Mouse (Mus musculus) T-helper 2 cell (primary cell): ENCODE data around the gene Sgca.
"Not testable (repeated sequence)": the region's sequence is repeated elsewhere in the genome, so short reads cannot be mapped to it uniquely, and the experiment has no call there.

Experiments
- in situ Hi-C: fragments of 300-600 bp; cut with MboI, MseI; formaldehyde crosslinking; loops from one replicate; pipeline ENCODE4 v1.15.1; 2025; ENCODE audit warnings: high pct_unique_total_duplicates

Gene Sgca

DNA sequence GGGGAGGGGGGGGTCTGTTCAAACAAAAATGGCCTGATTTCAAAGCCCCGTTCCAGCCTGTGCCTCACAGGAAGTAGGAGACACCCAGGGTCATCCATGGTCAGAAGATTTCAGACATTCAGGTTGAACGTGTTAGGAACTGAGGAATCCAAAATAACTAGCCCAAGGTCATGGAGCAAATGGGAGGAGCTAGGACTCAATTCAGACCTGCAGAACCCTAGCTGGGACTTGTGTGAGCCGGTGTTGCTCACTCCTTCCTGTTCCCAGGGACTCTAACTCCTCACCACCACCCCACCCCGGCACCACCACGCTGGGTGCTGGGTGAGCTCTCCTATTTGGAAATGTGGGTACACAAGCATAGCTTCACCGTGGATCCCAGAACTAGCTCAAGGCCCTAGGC is 11.2 kb upstream of the Sgca start:
- in situ Hi-C loops, result no loop called here

DNA sequence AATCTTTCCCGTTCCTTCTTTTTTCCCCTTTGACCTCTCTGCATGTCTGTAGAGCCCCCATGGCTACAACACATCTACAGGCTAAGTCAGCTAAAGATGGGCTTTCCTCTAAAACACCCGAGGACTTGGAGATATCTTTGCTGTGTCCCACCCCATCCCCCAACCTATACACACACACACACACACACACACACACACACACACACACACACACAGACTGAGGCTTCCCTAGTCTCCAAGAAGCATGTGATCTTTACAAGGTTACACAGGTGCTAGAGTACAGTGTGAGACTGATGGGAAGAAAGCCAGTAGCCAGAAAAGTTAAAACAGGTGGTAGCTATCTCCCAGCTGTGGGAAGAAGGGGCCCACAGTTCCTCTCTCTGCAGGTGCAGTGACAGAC is 10.3 kb upstream of the Sgca start:
- in situ Hi-C loops, result no loop called here

DNA sequence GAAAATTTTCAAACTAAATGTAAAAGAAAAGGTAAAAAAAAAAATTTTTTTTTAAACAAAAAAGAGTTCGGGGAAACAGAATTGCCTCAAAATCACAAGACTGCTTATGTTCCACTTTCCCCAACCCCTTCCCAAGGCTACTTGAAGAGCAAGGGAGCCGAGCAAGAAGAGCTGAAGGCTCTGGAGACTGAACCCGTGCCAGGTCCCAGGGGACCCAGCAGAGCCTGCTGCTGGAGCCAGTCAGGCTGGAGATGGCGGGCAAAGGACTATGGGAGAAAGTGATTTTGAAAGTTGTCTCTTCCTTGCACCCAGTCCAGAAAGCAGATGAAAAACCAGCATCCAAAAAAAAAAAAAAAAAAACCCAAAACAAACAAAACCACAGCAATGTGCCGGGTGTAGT is 9.7 kb upstream of the Sgca start:
- in situ Hi-C loops, result no loop called here

DNA sequence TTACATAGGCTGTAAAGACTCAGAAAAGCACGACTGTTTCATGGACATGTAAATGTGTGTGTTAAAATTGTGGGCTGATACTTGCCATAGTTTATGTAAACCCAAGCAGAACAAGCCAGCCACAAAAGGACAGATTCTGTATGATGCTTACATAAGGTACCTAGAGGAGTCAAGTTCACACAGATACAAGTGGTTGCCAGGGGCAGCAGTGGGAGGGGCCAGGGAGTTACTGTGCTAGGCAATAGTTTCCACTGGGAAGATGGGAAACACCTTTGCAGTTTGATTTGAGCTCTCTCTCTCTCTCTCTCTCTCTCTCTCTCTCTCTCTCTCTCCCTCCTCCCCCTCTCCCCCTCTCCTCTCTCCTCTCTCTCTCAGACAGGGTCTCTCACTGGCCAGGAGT is 9.0 kb upstream of the Sgca start:
- in situ Hi-C loops, result no loop called here

DNA sequence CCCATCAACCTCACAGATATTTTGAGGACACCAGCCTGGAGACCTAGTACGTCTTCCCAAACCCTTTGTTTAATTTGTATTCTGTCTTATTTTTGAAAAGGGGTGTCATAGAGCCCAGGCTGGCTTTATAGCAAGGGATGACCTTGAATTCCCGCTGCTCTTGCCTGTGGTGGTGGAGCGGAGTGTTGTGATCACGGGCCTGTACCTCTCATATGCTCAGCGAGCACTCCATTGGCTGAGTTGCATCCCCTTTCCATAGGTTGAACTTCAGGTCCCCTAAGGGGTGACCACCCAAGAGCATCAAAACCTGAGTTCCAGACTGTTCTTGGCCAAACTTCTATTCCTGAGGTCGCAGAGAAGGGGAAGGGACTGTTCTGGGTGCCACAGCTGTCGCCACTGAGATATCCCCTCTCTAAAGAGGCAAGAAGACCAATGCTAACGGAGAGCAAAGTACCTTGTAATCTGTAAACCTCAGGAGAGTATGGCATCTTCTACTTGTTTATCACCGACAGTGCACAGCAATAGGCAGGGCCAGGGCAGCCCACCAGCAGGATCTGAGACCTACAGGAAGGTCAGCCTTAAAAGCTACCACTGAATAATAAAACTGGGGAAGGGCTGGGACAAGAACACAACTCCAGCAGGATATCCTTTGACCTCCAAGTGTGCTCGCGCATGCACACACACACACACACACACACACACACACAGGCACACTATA is 3.5 kb upstream of the Sgca start:
- in situ Hi-C loops, result no loop called here

DNA sequence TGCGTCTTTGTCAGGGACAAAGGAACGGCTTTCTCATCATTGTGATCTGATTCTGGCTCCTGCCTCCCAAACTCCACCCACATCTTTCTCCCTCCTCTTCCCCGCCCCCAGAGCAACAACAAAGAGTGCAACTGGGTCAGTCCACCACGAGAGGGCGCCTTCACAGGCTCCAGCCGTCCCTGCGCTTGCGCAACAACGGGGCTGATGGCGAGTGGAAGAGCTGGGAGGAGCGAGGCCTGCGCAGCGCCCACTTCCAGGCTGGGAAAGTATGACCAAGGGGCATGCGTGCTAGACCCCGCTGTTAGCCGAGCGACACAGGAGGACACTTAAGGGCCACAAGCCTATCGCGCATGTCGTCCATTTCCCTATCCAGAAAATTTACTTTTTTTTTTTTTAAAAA is 2.8 kb upstream of the Sgca start:
- in situ Hi-C loops, result no loop called here

DNA sequence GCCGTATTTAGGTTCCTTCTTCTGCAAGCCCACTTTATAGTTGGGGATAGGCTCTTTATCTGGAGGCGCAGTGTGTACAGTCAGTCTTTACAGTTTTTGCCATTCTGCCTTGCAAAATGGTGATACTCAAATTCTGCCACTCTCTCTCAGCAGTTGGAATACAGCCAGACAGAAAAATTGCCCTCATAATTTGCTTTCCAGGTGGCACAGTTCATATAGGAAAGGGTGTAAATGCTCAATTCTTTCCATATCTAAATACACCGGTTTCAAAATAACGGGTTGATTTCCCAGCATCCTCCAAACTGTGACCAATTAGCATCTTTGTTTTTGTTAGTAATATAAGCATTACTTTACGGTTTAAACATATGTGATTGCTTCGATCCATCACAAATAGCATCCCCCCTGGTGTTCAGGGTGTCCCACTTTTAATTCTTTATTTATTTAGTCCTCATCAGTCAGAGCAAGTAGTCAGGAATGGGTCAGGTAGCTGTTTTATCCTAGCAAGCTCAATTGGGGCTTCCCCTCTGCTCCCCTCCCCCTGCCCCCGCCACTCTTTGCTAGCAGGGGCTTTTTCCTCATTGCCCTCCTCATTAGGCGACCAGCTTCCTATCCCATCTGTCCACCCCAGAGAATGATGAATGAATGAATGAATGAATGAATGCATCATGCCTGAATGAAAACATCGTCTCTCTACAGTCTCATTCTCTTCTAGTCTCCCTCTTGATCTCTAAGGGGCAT is 2.2 kb upstream of the Sgca start:
- in situ Hi-C loops, result no loop called here

DNA sequence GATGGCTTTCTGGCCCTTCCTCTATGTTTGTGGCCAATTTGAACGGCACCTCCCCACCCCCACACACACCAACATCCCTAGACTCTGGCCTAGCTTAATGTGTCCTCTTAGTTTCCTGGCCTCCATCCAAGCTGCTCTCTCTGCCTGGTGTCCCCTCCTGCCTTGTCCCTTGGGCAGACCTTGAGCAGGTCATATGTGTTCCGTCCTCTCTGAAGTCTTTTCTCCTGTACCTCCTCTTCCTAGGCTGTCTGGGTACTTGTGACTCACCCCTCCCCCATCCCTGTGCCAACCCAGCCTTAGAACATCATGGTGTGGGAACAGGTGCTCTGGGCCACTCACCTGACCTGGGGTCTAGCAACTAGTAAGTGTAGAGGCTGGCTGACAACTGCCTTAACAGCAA is 1.2 kb downstream of the Sgca start:
- in situ Hi-C loops, result no loop called here

DNA sequence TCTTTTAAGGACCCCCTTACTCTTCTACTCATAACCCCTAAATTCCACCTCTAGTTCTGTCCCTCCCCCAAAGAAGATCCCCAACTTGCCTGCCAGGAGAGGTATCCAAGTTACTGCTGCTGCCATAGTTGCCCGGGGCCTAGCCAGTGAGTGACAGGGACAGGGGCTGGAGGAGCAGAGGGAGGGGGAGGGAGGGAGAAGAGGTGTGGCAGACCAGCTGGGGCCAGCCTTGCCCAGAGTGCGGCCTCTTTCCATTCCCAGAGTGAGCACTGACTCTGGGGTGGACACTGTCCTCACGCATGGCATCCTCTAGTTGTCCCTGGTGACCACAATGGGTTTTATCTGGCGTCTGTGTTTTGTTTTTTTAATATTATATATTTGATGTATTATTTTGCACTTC is 2.8 kb downstream of the Sgca start:
- in situ Hi-C loops, result no loop called here

DNA sequence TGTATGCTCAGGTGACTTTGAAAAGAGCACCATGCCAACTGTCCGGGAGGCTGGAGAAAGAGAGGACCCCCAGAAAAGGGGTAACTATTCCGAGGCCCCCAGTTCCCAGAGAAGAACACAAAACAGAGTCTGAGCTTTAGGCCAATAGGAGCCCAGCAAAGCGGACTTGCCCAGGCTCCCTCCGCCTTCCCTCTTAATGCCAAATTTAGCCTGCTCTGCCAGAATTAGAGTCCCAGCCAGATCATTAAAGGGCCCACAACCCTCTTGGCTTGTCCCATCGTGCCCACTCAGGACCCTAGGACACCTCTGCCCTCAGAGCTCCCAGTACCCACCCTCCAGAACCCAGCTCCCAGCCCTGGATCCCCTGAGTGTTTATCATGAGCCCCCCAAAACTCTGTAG is 3.2 kb downstream of the Sgca start:
- in situ Hi-C loops, result no loop called here

DNA sequence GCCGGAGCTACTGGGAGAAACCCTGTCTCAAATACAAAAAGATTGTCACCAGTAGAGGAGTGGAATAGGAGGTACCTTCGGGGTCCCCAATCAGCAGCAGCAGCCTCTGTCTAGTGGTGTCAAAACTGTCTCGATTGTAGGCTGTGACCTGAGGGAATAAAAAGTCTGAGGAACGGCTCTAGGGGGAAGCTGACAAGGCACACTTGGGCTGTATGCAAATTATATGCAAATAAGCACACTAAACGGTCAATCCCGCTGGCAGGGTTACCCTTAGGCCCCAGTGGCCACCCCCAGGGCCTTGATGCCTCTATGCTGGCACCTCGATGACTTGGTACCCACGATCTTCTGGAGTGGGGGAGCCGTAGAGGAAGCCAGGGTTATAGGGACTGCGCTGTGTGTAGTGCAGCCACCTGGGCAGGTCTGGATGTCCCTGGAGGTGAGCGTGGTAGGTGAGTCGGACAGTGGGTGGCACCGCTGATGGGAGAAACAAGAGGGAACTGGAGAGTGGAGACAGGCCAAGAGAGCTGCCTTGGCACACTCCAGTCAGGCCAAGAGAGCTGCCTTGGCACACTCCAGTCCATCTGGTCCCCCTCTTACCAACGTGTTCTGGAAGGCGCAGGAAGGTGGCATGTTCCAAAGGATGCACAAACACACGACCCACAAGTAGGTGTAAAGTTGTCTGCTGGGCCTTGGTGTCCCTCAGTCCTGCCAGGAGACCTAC is 4.1 kb downstream of the Sgca start:
- in situ Hi-C loops, result no loop called here

DNA sequence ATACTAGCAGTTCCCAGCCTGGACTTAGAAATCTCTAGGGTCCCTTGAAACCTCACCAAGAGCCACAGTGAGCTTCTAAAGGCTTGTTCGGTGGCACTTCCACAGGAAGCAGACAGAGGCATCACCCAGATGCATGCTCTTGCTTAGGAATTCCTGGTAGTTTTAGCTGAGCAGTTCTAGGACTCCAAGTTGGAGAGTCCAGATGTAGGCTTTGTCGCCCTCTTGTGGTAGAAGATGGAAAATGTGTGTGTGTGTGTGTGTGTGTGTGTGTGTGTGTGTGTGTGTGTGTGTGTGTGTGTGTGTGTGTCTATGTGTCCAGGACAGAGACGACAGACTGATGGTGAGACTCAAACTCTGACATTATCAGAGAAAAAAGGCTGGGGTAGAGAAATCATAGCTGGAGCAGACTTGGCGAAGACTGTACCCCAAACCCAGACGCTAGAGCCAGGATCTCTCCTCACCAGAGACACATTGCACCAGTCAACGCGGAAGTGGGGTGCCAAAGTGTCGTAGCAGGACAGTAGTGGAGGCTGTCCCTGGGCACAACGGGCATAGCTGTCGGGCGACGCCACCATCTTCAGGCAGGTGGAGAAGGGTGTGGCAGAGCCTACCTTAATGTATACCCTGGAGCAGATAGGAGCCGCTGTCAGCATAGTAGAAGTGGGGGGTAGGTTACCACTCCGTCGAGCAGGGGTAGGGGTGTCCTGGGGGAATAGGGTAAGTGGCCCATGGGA is 5.8 kb downstream of the Sgca start:
- in situ Hi-C loops, result no loop called here

DNA sequence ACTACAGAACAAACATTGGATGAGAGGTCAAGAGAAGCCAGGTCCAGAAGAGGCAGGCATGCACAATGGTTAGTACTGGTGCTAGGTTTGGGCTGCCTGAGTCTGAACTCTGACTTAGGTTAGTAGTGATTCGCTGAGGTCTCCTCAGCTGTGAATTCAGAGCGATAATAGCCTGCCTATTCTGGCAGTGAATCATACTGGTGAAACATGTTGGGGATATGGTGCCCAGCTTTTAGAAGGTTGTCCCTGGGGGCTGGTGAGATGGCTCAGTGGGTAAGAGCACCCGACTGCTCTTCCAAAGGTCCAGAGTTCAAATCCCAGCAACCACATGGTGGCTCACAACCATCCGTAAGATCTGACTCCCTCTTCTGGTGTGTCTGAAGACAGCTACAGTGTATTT is 6.4 kb downstream of the Sgca start:
- in situ Hi-C loops, result not testable (repeated sequence)

DNA sequence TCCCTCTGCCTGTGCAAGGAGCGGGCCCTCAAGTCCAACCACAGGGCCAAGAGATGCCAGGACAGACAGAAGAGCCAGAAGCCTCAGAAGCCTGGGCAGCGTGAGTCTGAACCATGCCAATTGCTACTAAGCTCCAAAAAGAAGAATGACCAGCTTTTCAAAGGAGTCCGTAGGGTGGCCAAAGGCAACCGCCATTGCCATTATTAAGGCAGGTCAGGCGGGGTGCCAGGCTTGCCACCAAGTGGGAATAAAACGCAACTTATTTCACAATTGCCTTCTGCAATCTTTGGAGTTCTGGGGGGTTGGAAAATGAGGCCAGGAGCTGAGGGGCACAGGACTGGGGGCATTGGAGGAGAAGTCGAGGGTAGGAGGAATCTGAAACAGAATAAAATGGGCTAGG is 7.9 kb downstream of the Sgca start:
- in situ Hi-C loops, result no loop called here

DNA sequence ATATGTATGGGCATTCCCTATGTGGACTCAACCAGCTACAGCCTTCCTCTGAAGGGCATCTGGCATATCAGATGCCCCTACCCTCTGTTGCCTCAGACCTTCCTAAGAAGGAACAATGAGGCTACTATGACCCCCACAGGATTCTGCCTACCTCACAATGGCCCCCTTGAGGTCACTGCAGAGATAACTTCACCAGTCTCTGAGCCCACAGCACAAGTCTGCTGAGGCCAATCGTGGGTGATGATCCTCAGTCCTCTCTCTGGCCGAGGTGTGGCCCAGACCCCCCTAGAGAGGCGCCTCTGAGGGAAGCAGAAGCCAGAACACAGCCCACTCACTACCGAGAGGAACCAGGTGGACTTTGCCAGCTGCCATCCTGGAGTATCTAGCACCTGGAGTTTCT is 8.7 kb downstream of the Sgca start, which contains the start of gene Hils1:
Hils1 (plus strand) TSS at position 175 of the 400 bp plus-strand sequence.
- in situ Hi-C loops, result no loop called here

DNA sequence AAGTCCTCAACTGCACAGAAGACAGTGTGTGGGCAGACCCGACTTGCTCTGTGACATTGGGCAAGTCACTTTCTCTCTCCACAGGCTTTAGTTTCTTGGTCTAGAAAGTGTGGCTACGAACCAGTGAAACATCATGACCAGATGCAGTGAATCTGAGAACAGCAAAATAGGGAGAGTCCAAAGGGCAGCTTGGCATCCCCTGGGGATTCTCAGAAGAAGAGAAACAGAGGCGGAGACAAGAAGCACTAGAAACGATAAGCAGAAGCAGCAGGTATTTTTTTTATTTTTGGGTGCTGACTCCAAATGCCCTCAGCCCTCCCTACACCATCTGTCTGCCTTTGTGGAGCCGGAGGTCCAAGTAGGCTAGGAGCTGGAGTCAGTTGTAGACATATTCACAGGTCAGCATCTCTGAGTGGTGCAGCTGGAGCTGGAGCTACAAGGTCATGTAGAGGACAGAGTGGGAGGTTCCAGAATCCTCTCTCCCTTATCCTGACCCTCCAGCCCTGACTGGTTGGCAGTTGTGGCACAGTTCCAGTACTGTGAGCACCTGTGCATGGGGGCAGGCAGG is 13.5 kb downstream of the Sgca start:
- in situ Hi-C loops, result no loop called here

DNA sequence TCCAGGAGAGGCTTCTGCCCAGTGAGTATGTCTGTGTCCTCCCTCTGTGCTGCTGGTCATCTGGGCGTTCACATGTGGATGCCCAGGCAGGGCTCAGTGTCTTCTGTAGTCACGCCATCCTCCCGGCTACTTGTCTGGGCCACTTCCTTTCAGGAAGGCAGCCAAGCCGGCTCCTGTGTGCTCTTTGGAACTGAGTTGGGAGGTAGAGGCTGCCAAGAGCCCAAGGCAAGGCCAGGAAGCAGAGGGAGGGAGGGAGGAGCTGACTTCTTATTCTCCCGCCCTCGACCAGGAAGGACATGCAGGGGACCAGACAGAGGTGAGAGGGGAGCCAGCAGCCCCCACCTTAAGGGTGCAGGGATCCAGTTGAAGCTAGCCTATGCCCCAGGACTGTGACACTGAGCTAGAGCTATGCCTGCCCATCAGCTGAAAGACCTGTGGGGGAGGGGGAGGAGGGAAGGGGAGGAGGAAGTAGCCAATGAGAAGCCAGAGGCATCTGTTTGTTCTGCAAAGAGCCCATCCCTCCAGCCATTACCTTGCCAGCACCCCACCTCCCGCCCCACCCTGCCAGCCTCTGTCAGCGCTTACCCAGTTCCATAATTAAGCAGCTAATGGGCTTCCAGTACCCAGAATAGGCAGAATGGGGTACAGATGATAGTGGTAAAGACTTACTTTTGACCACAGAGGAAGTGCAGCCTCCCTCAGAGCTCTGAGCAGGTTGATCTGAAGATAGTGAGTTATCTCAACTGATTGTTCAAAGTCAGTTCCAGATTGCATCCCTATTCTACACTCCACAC is 17.9 kb downstream of the Sgca start:
- in situ Hi-C loops, result no loop called here

DNA sequence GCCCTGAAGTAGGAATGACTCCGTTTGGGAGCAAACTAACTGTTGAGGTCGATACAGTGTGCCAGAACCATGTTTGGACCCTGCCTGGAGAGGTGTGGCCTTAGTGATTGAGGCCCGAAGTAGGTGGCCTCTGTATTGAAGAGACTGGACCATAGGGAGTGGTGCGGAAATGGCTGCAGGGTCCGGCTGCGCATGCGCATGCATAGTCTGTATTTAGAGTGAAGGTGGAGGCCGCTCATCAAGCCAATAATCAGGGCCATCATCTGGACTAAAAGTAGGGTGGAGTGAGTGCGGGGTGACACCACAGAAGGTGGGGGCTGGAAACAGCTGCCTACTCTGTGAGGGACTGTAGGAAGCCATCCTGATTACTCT is 18.4 kb downstream of the Sgca start:
- in situ Hi-C loops, result no loop called here

DNA sequence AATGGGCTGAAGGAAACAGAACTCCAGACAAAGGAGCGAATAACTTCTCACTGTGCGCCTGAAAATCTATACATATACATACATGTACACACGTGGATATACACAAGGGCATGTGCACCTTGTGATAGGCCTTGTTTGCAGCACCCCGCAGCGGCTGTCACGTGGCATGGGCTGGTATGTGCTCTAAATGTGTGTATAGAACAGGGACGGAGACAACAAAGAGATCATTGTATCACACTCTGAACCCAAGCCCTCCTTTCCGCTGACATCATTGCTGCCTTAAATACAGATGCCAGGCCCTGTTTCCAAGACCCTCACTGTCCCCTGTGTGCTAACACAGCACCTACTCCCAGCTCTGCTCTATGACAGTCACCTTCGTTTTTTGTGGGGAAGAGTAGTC is 21.0 kb downstream of the Sgca start:
- in situ Hi-C loops, result no loop called here

DNA sequence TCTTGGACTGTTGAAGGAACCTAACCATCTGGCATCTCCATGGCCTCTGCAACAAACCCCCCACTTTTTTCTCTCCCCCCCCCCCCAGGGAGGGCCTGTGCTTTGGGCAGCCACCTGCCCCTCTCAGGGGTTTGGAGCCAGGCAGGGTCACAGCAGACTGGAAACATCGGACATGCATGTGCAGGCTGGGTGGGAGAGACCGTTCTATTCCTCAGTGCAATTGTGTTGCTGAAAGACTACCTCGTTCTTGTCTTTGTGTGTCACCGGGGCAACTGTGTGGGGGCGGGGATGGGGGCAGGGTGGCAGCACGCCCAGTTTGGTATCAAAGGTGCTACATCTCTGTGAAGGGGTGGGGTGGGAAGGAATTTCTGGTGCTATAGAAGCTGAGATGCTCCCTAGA is 24.0 kb downstream of the Sgca start:
- in situ Hi-C loops, result no loop called here

DNA sequence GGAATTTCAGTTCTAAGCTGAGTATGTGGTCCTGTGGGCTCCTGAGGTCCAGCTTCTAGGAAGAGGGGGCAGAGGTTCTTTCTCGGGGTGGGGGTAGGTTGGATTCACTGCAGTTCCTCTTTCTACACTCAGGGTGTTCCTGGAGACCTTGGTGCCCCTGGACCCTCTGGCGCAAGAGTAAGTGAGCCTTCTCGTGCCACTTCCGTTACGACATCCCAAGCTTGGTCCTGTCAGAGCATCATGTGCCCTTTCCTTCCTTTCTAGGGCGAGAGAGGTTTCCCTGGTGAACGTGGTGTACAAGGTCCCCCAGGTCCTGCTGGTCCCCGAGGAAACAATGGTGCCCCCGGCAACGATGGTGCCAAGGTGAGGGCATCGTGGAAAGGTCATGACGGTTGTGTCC is 30.9 kb downstream of the Sgca start:
- in situ Hi-C loops, result no loop called here
